13 mouse cellular contexts compared by ENCODE assay signal in the genomic region with DNA sequence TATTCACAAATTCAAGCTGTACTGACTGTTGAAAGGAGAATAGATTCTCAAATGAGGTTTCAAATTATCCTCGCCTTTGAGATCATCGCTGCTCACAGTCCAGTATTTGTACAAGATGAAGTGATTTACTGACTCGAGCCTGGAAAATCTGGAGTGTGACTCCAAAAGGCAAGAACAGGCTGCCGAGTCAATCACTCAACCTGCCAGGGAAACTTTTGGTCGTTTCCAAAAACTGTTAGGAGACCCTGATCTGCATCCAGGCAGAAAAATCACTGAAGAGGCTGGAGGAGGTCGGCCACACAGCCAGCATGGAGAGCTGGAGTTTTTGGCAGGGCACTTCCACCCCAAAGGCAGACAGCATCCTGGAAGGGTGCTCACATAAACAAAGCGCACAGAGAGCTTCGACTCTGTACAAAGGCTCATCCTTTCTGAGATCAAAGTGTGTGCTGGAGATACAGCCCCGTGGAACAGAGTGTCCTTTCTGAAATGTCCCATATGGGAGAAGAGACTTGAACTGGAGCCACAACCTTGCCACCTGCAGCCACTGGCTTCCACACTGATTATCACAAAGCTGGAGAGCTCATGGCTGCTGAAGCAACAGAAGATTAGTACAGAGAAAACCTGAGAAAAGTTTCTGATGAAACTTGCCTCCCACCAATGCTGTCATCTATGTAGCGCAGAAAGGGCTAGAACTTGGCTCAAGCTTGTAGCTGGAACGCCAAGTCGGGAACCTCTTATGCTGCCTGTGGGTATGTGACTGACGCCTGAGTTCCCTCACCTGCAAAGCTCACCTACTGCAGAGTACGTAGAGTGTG.
DNase-seq lines count a peak whose midpoint lies in the region; ATAC-seq and TF ChIP-seq lines count a peak whose summit lies in the region.
"Had no signal": no experiment of that assay in that cellular context is flagged by ENCODE, and none has a peak within 500 bp of the region (broad histone marks: within the 10 kb centered on the region; RNA-seq: fewer than 3 reads in every experiment).

No protein-coding gene starts in this region.

- TF ChIP-seq POLR2A in heart, adult 2 months (IDR thresholded peaks at IDR 0.05; ENCODE audit: insufficient read depth, low read depth, low read length) = no peak

- peak overlapping the region; percentile 15; the same call in 1 of the 2 replicates for H3K27ac ChIP-seq in heart, adult 2 months
- H3K27ac ChIP-seq in neural tube, embryonic 15.5 days (replicated peaks) = 0 out of 2 replicates have a peak overlapping the region, but pooled peaks have one; percentile 7
- peak overlapping the region; percentile 5; the same call in 1 of the 2 replicates for H3K27ac ChIP-seq in hindbrain, postnatal 0 days
- peak overlapping the region; percentile 31; the same call in 1 of the 2 replicates for H3K27ac ChIP-seq in stomach, embryonic 15.5 days
- no peak overlapping the region for H3K27ac ChIP-seq in left cerebral cortex, adult 2 months
- H3K27ac ChIP-seq: hindbrain, embryonic 15.5 days; layer of hippocampus, adult 2 months; limb, embryonic 13.5 days; neural tube, embryonic 13.5 days had no signal

- no peak overlapping the region for H3K4me3 ChIP-seq in heart, adult 2 months
- H3K4me3 ChIP-seq in neural tube, embryonic 15.5 days (replicated peaks) = no peak overlapping the region
- H3K4me3 ChIP-seq in hindbrain, postnatal 0 days (ENCODE audit: low read length) = no peak overlapping the region
- no peak overlapping the region for H3K4me3 ChIP-seq in stomach, embryonic 15.5 days (replicated peaks)
- no peak overlapping the region for H3K4me3 ChIP-seq in left cerebral cortex, adult 2 months
- H3K4me3 ChIP-seq: hindbrain, embryonic 15.5 days; layer of hippocampus, adult 2 months; limb, embryonic 13.5 days; neural tube, embryonic 13.5 days had no signal

- TF ChIP-seq CTCF in heart, adult 2 months (IDR thresholded peaks at IDR 0.05) = no peak
- TF ChIP-seq CTCF in hindbrain, postnatal 0 days (IDR thresholded peaks at IDR 0.05; ENCODE audit: low read depth) = no peak
- no peak for TF ChIP-seq CTCF in left cerebral cortex, adult 2 months (IDR thresholded peaks at IDR 0.05)

- ATAC-seq in neural tube, embryonic 15.5 days (ENCODE audit: low FRiP score) = no peak
- ATAC-seq in hindbrain, postnatal 0 days = no peak
- ATAC-seq in stomach, embryonic 15.5 days (ENCODE audit: insufficient read depth, low FRiP score, low read depth) = no peak

- H3K4me1 ChIP-seq in heart, adult 2 months (ENCODE audit: control insufficient read depth, insufficient read depth, low read length) = peaks cover 2% of the 10 kb centered on the region
- peaks cover 17% of the 10 kb centered on the region for H3K4me1 ChIP-seq in neural tube, embryonic 15.5 days
- H3K4me1 ChIP-seq in hindbrain, postnatal 0 days (ENCODE audit: insufficient read depth, low read length) = peaks cover 8% of the 10 kb centered on the region; the same call in 1 of the 2 replicates
- H3K4me1 ChIP-seq in stomach, embryonic 15.5 days = no peaks in the 10 kb centered on the region

- no peaks in the 10 kb centered on the region for H3K79me2 ChIP-seq in heart, adult 2 months (replicated peaks; ENCODE audit: control insufficient read depth, insufficient read depth, low read length)

- no peaks in the 10 kb centered on the region for H3K36me3 ChIP-seq in heart, adult 2 months (ENCODE audit: control insufficient read depth, insufficient read depth, low read length)
- H3K36me3 ChIP-seq in neural tube, embryonic 15.5 days = no peaks in the 10 kb centered on the region
- no peaks in the 10 kb centered on the region for H3K36me3 ChIP-seq in hindbrain, postnatal 0 days (ENCODE audit: insufficient read depth, low read length)
- no peaks in the 10 kb centered on the region for H3K36me3 ChIP-seq in stomach, embryonic 15.5 days
- H3K36me3 ChIP-seq: hindbrain, embryonic 15.5 days; limb, embryonic 13.5 days; neural tube, embryonic 13.5 days had no signal

- H3K4me2 ChIP-seq in neural tube, embryonic 15.5 days = no peak overlapping the region
- H3K4me2 ChIP-seq in hindbrain, postnatal 0 days (ENCODE audit: low read depth, low read length) = no peak overlapping the region
- no peak overlapping the region for H3K4me2 ChIP-seq in stomach, embryonic 15.5 days
- H3K4me2 ChIP-seq: hindbrain, embryonic 15.5 days; limb, embryonic 13.5 days; neural tube, embryonic 13.5 days had no signal

- no peaks in the 10 kb centered on the region for H3K9me3 ChIP-seq in neural tube, embryonic 15.5 days (replicated peaks)
- H3K9me3 ChIP-seq in hindbrain, postnatal 0 days (ENCODE audit: low read length) = no peaks in the 10 kb centered on the region
- no peaks in the 10 kb centered on the region for H3K9me3 ChIP-seq in stomach, embryonic 15.5 days
- H3K9me3 ChIP-seq: hindbrain, embryonic 15.5 days; limb, embryonic 13.5 days; neural tube, embryonic 13.5 days had no signal

- no peak overlapping the region for H3K9ac ChIP-seq in heart, adult 2 months (ENCODE audit: low read depth, low read length)
- H3K9ac ChIP-seq in neural tube, embryonic 15.5 days (replicated peaks) = no peak overlapping the region
- no peak overlapping the region for H3K9ac ChIP-seq in hindbrain, postnatal 0 days (replicated peaks; ENCODE audit: low read length)
- no peak overlapping the region for H3K9ac ChIP-seq in stomach, embryonic 15.5 days
- H3K9ac ChIP-seq: hindbrain, embryonic 15.5 days; limb, embryonic 13.5 days; neural tube, embryonic 13.5 days had no signal

- no peaks in the 10 kb centered on the region; the same call in 1 of the 2 replicates for H3K27me3 ChIP-seq in heart, adult 2 months (ENCODE audit: control insufficient read depth, insufficient read depth, low read length)
- no peaks in the 10 kb centered on the region for H3K27me3 ChIP-seq in neural tube, embryonic 15.5 days (replicated peaks)
- no peaks in the 10 kb centered on the region for H3K27me3 ChIP-seq in hindbrain, postnatal 0 days (ENCODE audit: insufficient read depth, low read length)
- no peaks in the 10 kb centered on the region for H3K27me3 ChIP-seq in stomach, embryonic 15.5 days (replicated peaks)
- H3K27me3 ChIP-seq: hindbrain, embryonic 15.5 days; neural tube, embryonic 13.5 days had no signal

- 72% methylated on average over 14 of the region's 14 CpGs for WGBS in heart, adult 2 months
- WGBS in neural tube, embryonic 15.5 days = 68% methylated on average over 14 of the region's 14 CpGs
- 52% methylated on average over 14 of the region's 14 CpGs for WGBS in hindbrain, postnatal 0 days
- 49% methylated on average over 14 of the region's 14 CpGs for WGBS in stomach, embryonic 15.5 days

- intact Hi-C loops in heart, adult 2 months (cut with DNase I) = no loop called here
- intact Hi-C loops in heart, postnatal 10 days (cut with DNase I) = no loop called here
- intact Hi-C loops in left cerebral cortex, adult 2 months (cut with DNase I) = no loop called here

- TF ChIP-seq EP300 in heart, adult 2 months (IDR thresholded peaks at IDR 0.05; ENCODE audit: insufficient read depth, low read depth, low read length) = no peak

- DNase-seq in heart, adult 2 months = no peak
- DNase-seq in heart, postnatal 10 days = no peak
- no peak for DNase-seq in neural tube, embryonic 10.5 days (ENCODE audit: extremely low spot score, low spot score)
- peak; percentile 37 for DNase-seq in hindbrain, postnatal 0 days (ENCODE audit: low spot score)
- no peak for DNase-seq in left cerebral cortex, adult 2 months (ENCODE audit: extremely low spot score in 1 of 2, low spot score in 2 of 2)
- DNase-seq in layer of hippocampus, adult 18-20 months (ENCODE audit: low spot score in 2 of 2) = no peak
- DNase-seq: adrenal gland, adult 2 months had no signal
